Mouse (Mus musculus): ENCODE measurements at regions not wholly inside any gene's neighbourhood (a gene's known extent, or its start where the extent isn't known, plus 50 kb on each side); places are given as distances from the start of the nearest gene placed in this dataset.
"Not testable (repeated sequence)": the region's sequence is repeated elsewhere in the genome, so short reads cannot be mapped to it uniquely, and the experiment has no call there.

GRCm38 (mm10) chr12:92883091-92883490 is 1034.1 kb upstream of the Sel1l start:
- DNase-seq: not testable (repeated sequence)

GRCm38 (mm10) chr12:92882540-92882939 is 1033.6 kb upstream of the Sel1l start:
- not testable (repeated sequence) for DNase-seq

- no peak for DNase-seq
Measured at GRCm38 (mm10) chr12:92873602-92874001, 1024.6 kb upstream of the Sel1l start.

- no peak for DNase-seq
Measured at GRCm38 (mm10) chr12:92869336-92869735, 1020.4 kb upstream of the Sel1l start.

GRCm38 (mm10) chr12:92823090-92823786 is 974.3 kb upstream of the Sel1l start:
- DNase-seq: no peak

- no peak for DNase-seq
Measured at GRCm38 (mm10) chr12:92818610-92819009, 969.7 kb upstream of the Sel1l start.

GRCm38 (mm10) chr12:92801121-92801520 is 952.2 kb upstream of the Sel1l start:
- DNase-seq: no peak

GRCm38 (mm10) chr12:92783362-92783761 is 934.4 kb upstream of the Sel1l start:
- no peak for DNase-seq

GRCm38 (mm10) chr12:92779695-92780292 is 930.8 kb upstream of the Sel1l start:
- no peak for DNase-seq

- DNase-seq: no peak
Measured at GRCm38 (mm10) chr12:92775668-92776067, 926.7 kb upstream of the Sel1l start.

GRCm38 (mm10) chr12:92748576-92748975 is 899.6 kb upstream of the Sel1l start:
- DNase-seq: no peak

GRCm38 (mm10) chr12:92740818-92741217 is 891.9 kb upstream of the Sel1l start:
- no peak for DNase-seq

- no peak for DNase-seq
Measured at GRCm38 (mm10) chr12:92739196-92739595, 890.2 kb upstream of the Sel1l start.

- no peak for DNase-seq
Measured at GRCm38 (mm10) chr12:92737623-92738370, 888.8 kb upstream of the Sel1l start.

- DNase-seq: no peak
Measured at GRCm38 (mm10) chr12:92723022-92723421, 874.1 kb upstream of the Sel1l start.

- DNase-seq: no peak
Measured at GRCm38 (mm10) chr12:92713415-92713814, 864.5 kb upstream of the Sel1l start.

- no peak for DNase-seq
Measured at GRCm38 (mm10) chr12:92708466-92708865, 859.5 kb upstream of the Sel1l start.

- no peak for DNase-seq
Measured at GRCm38 (mm10) chr12:92703731-92704130, 854.8 kb upstream of the Sel1l start.

- DNase-seq: no peak
Measured at GRCm38 (mm10) chr12:92692956-92693355, 844.0 kb upstream of the Sel1l start.

GRCm38 (mm10) chr12:92672396-92672795 is 823.4 kb upstream of the Sel1l start:
- no peak for DNase-seq

- DNase-seq: no peak
Measured at GRCm38 (mm10) chr12:92646634-92647033, 797.7 kb upstream of the Sel1l start.

- no peak for DNase-seq
Measured at GRCm38 (mm10) chr12:92645006-92645624, 796.2 kb upstream of the Sel1l start.

GRCm38 (mm10) chr12:92619120-92619519 is 770.2 kb upstream of the Sel1l start:
- no peak for DNase-seq
